ENCODE assay signal across 29 mouse cellular contexts in genomic region chr19:53739570-53740266, GRCm38 (mm10).
DNase-seq lines count a peak whose midpoint lies in the region; ATAC-seq and TF ChIP-seq lines count a peak whose summit lies in the region.
"Had no signal": no experiment of that assay in that cellular context is flagged by ENCODE, and none has a peak within 500 bp of the region (broad histone marks: within the 10 kb centered on the region; RNA-seq: fewer than 3 reads in every experiment).

No protein-coding gene starts in this region.

- no peaks in the 10 kb centered on the region for H3K9me3 ChIP-seq in heart, embryonic 11.5 days (replicated peaks; ENCODE audit: control insufficient read depth, low read length)
- no peaks in the 10 kb centered on the region for H3K9me3 ChIP-seq in hindbrain, postnatal 0 days (ENCODE audit: low read length)
- no peaks in the 10 kb centered on the region for H3K9me3 ChIP-seq in hindbrain, embryonic 14.5 days (ENCODE audit: control insufficient read depth, low read length)
- H3K9me3 ChIP-seq: embryonic facial prominence, embryonic 13.5 days; hindbrain, embryonic 13.5 days; limb, embryonic 13.5 days; megakaryocyte, embryonic 14.5 days; midbrain, embryonic 12.5 days; neural tube, embryonic 13.5 days had no signal

- WGBS in heart, embryonic 11.5 days (ENCODE audit: insufficient replicate concordance), result 41% methylated on average over 8 of the region's 8 CpGs
- 57% methylated on average over 8 of the region's 8 CpGs for WGBS in hindbrain, postnatal 0 days
- WGBS in hindbrain, embryonic 14.5 days, result 74% methylated on average over 8 of the region's 8 CpGs

- no peak overlapping the region for H3K9ac ChIP-seq in heart, embryonic 11.5 days (ENCODE audit: low read depth, low read length)
- no peak overlapping the region for H3K9ac ChIP-seq in hindbrain, postnatal 0 days (replicated peaks; ENCODE audit: low read length)
- no peak overlapping the region for H3K9ac ChIP-seq in hindbrain, embryonic 14.5 days
- H3K9ac ChIP-seq: embryonic facial prominence, embryonic 13.5 days; hindbrain, embryonic 13.5 days; limb, embryonic 13.5 days; midbrain, embryonic 12.5 days; neural tube, embryonic 13.5 days had no signal

- peak overlapping the region; percentile 14; the same call in 1 of the 2 replicates for H3K4me2 ChIP-seq in heart, embryonic 11.5 days
- no peak overlapping the region for H3K4me2 ChIP-seq in hindbrain, postnatal 0 days (ENCODE audit: low read depth, low read length)
- H3K4me2 ChIP-seq in hindbrain, embryonic 14.5 days (replicated peaks), result no peak overlapping the region
- H3K4me2 ChIP-seq: embryonic facial prominence, embryonic 13.5 days; hindbrain, embryonic 13.5 days; limb, embryonic 13.5 days; liver, embryonic 11.5 days; midbrain, embryonic 12.5 days; neural tube, embryonic 13.5 days had no signal

- H3K27ac ChIP-seq in heart, embryonic 11.5 days (ENCODE audit: low read depth, low read length), result peak overlapping the region; percentile 64
- no peak overlapping the region for H3K27ac ChIP-seq in hindbrain, postnatal 0 days
- no peak overlapping the region for H3K27ac ChIP-seq in hindbrain, embryonic 14.5 days
- H3K27ac ChIP-seq: embryonic facial prominence, embryonic 13.5 days; hindbrain, embryonic 13.5 days; layer of hippocampus, adult 2 months; left cerebral cortex, adult 2 months; midbrain, embryonic 12.5 days; neural tube, embryonic 13.5 days had no signal

- no peak for ATAC-seq in heart, embryonic 11.5 days (replicated peaks; ENCODE audit: insufficient number of reproducible peaks, low FRiP score, low TSS enrichment)
- no peak for ATAC-seq in hindbrain, postnatal 0 days
- ATAC-seq in hindbrain, embryonic 14.5 days (ENCODE audit: low FRiP score), result no peak
- ATAC-seq: forebrain, embryonic 16.5 days; inflammation-experienced regulatory T-cells, adult 6 months had no signal

- no peaks in the 10 kb centered on the region for H3K27me3 ChIP-seq in heart, embryonic 11.5 days (ENCODE audit: control insufficient read depth, insufficient read depth, low read length)
- H3K27me3 ChIP-seq in hindbrain, postnatal 0 days (ENCODE audit: insufficient read depth, low read length), result no peaks in the 10 kb centered on the region
- H3K27me3 ChIP-seq in hindbrain, embryonic 14.5 days (ENCODE audit: control insufficient read depth, insufficient read depth, low read length), result no peaks in the 10 kb centered on the region
- H3K27me3 ChIP-seq: embryonic facial prominence, embryonic 13.5 days; hindbrain, embryonic 13.5 days; limb, embryonic 13.5 days; midbrain, embryonic 12.5 days; neural tube, embryonic 13.5 days had no signal

- peaks cover 25% of the 10 kb centered on the region for H3K4me1 ChIP-seq in heart, embryonic 11.5 days (ENCODE audit: control insufficient read depth, insufficient read depth, low read length)
- no peaks in the 10 kb centered on the region for H3K4me1 ChIP-seq in hindbrain, postnatal 0 days (ENCODE audit: insufficient read depth, low read length)
- H3K4me1 ChIP-seq in hindbrain, embryonic 14.5 days (replicated peaks; ENCODE audit: control insufficient read depth, insufficient read depth, low read length), result no peaks in the 10 kb centered on the region
- H3K4me1 ChIP-seq: embryonic facial prominence, embryonic 13.5 days; hindbrain, embryonic 13.5 days; midbrain, embryonic 12.5 days; neural tube, embryonic 13.5 days had no signal

- no peaks in the 10 kb centered on the region for H3K36me3 ChIP-seq in heart, embryonic 11.5 days (ENCODE audit: control insufficient read depth, insufficient read depth, low read length)
- no peaks in the 10 kb centered on the region for H3K36me3 ChIP-seq in hindbrain, postnatal 0 days (ENCODE audit: insufficient read depth, low read length)
- no peaks in the 10 kb centered on the region for H3K36me3 ChIP-seq in hindbrain, embryonic 14.5 days (replicated peaks; ENCODE audit: control insufficient read depth, insufficient read depth)
- H3K36me3 ChIP-seq: embryonic facial prominence, embryonic 13.5 days; hindbrain, embryonic 13.5 days; limb, embryonic 13.5 days; midbrain, embryonic 12.5 days; neural tube, embryonic 13.5 days had no signal

- H3K4me3 ChIP-seq in heart, embryonic 11.5 days (ENCODE audit: low read depth, low read length), result no peak overlapping the region
- H3K4me3 ChIP-seq in hindbrain, postnatal 0 days (ENCODE audit: low read length), result no peak overlapping the region
- no peak overlapping the region for H3K4me3 ChIP-seq in hindbrain, embryonic 14.5 days (replicated peaks; ENCODE audit: low read length)
- H3K4me3 ChIP-seq: embryonic facial prominence, embryonic 13.5 days; erythroblast, embryonic 14.5 days; hindbrain, embryonic 13.5 days; layer of hippocampus, adult 2 months; left cerebral cortex, adult 2 months; limb, embryonic 13.5 days; megakaryocyte, embryonic 14.5 days; midbrain, embryonic 12.5 days; neural tube, embryonic 13.5 days had no signal

- DNase-seq in cerebellum, postnatal 10 days, result peak; percentile 26 to 33
- DNase-seq in cerebellum, postnatal 36 days, result no peak
- no peak for DNase-seq in heart, postnatal 4 days
- DNase-seq in hindbrain, postnatal 0 days (ENCODE audit: low spot score), result peak; percentile 14
- no peak for DNase-seq in hindbrain, embryonic 14.5 days (ENCODE audit: low spot score)
- peak; percentile 23 for DNase-seq in retina, embryonic 14.5 days (ENCODE audit: low spot score)
- no peak for DNase-seq in layer of hippocampus, adult 11-12 months (ENCODE audit: low spot score)
- DNase-seq: adrenal gland, postnatal 14 days; cerebellum, adult 11 months; cerebellum, adult 9-10 months; gastrocnemius, postnatal 14 days; kidney, adult 11 months; kidney, postnatal 14 days; lung, postnatal 4 days; right cerebral cortex, postnatal 14 days; thymus, postnatal 14 days had no signal

- no peak for TF ChIP-seq CTCF in hindbrain, postnatal 0 days (IDR thresholded peaks at IDR 0.05; ENCODE audit: low read depth)

Comparison
In these comparisons a context has a peak if more than half of its experiments do, and no peak if none do; other contexts are left out.
1. DNase-seq: peak in cerebellum, postnatal 10 days (2 of 2), hindbrain, postnatal 0 days (single experiment) and retina, embryonic 14.5 days (single experiment); none in cerebellum, postnatal 36 days (0 of 2), heart, postnatal 4 days (single experiment), hindbrain, embryonic 14.5 days (single experiment) and layer of hippocampus, adult 11-12 months (single experiment).